Mouse (Mus musculus) large intestine, adult 2 months (tissue): ENCODE results near the gene Enpp5. TPM values are rescaled to one million over a fixed set of nuclear protein-coding genes. Genes with fewer than 3 reads are reported as not detected.

Experiments
- polyA plus RNA-seq: library from polyadenylated mRNA; depleted of rRNA; stranded (reverse); fragments of >200 nt; gene quantifications from 2 replicates; pipeline ENCODE4 v1.2.3, GENCODE M21; 2012; rRNA removed

Enpp5 gene
- polyA plus RNA-seq, 1 experiment: 9.6 TPM

Other genes with a start within 250 kb of the Enpp5 start
- 2.7 and 3.5 TPM in 2 replicates for gene Enpp4, start 27.0 kb downstream of the Enpp5 start, polyA plus RNA-seq
- 19.0 and 45.1 TPM in 2 replicates for gene Clic5, start 109.8 kb downstream of the Enpp5 start, polyA plus RNA-seq